Mouse (Mus musculus): ENCODE measurements at regions not wholly inside any gene's neighbourhood (a gene's known extent, or its start where the extent isn't known, plus 50 kb on each side); places are given as distances from the start of the nearest gene placed in this dataset.

GRCm38 (mm10) chr5:64461592-64461991, 305.5 kb downstream of the Tbc1d1 start:
- DNase-seq (ENCODE audit: low spot score in 2 of 2), result no peak

DNA sequence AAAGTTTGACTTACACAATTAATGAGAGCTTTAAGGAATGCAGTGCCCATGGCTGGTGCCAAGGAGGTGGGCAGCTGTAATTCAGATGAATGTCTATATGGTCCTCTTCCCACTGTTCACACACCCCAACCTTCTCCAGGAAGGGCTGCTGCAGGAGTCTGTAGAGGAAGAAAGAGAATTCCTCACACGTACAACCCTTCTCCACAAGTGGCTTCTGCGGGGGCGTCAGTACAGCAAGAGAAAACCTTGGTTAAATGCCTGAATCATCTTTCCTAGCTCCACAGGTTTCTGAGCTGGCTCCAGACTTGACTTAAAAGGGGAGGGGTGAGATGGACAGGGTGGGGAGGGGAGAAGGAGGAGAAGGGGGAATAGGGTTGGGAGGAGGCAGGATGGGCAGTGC, 306.3 kb downstream of the Tbc1d1 start:
- no peak for DNase-seq (ENCODE audit: low spot score in 2 of 2)

- DNase-seq (ENCODE audit: low spot score in 2 of 2), result no peak
Observed at GRCm38 (mm10) chr5:64463570-64463969, 307.5 kb downstream of the Tbc1d1 start.

DNA sequence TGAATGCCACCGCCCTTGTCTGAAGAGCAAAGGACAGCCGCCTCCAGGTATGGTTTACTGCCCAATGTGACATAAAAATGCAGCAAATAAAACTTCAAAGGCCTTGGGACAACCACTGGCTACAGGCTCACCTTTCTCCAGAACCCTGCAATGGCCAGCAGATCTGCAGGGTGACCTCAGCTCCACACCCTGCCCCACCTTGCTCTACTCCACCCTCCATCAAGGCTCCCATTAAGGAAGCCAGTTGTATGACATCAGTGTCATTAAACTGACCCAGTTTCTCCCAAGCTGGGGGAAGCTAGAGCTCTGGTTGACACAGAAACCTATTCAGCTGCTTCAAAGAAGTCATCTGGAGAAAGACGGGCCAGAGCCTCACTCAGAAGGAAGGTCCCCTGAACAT, 310.2 kb downstream of the Tbc1d1 start:
- no peak for DNase-seq (ENCODE audit: low spot score in 2 of 2)

GRCm38 (mm10) chr5:64467856-64468255, 311.8 kb downstream of the Tbc1d1 start:
- DNase-seq (ENCODE audit: low spot score in 2 of 2), result no peak

GRCm38 (mm10) chr5:64468307-64468706, 312.2 kb downstream of the Tbc1d1 start:
- DNase-seq (ENCODE audit: low spot score in 2 of 2), result no peak

DNA sequence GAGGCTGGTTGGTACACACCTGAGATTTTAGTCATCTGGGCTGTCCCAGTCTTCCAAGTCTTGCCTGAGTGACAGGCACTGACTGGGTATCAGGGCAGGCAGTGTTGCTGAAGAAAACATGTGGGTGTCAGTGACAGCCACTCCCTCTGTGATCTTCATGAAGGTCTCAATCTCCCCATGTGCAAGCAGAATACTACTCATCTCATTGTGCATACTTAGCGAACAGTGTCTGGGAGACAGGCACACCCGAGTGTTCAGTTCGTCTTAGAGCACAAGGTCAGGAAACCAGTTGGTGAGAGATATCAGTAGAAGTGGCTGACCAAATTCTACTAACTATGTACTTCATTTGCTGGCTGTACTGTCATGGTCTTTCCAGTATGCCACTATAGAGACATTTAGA, 315.9 kb downstream of the Tbc1d1 start:
- DNase-seq (ENCODE audit: low spot score in 2 of 2), result no peak

- no peak for DNase-seq (ENCODE audit: low spot score in 2 of 2)
Observed at GRCm38 (mm10) chr5:64472415-64472814, 316.3 kb downstream of the Tbc1d1 start.

GRCm38 (mm10) chr5:64474868-64475267, 318.8 kb downstream of the Tbc1d1 start:
- no peak for DNase-seq (ENCODE audit: low spot score in 2 of 2)

DNA sequence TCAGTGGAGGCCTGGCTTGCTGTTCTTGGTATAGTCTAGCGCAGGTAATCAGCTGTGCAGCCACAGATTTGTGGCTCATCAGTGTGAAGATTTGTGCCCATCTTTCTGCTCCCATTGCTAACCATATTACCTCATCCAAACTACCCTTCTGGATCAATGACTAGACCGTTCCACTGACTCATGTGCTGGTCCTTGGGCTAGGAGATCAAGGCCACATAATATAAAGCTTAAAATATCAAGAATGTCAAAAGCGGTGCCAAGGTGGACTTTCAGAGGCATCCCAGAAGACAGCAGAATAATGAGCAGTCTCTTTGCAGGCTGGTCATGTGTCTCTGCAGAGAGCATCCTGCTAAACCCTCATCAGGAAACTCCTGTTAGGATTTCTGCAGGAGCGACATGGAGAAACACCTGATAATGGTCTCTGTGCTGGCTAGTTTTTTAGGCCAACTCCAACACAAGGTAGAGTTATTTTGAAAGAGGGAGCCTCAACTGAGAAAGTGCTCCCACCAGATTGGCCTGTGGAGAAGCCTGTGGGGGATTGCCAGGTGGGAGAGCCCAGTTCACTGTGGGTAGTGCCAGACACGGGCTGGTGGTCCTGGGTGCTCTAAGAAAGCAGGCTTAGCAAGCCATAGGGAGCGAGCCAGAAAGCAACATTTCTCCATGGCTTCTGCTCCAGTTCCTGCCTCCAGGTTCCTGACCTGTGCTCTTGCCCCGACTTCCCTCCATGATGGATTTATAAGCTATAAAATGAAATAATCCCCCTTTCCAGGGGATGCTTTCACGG, 319.8 kb downstream of the Tbc1d1 start:
- no peak for DNase-seq (ENCODE audit: low spot score in 2 of 2)

- no peak for DNase-seq (ENCODE audit: low spot score in 2 of 2)
Observed at GRCm38 (mm10) chr5:64476641-64477369, 320.7 kb downstream of the Tbc1d1 start.

DNA sequence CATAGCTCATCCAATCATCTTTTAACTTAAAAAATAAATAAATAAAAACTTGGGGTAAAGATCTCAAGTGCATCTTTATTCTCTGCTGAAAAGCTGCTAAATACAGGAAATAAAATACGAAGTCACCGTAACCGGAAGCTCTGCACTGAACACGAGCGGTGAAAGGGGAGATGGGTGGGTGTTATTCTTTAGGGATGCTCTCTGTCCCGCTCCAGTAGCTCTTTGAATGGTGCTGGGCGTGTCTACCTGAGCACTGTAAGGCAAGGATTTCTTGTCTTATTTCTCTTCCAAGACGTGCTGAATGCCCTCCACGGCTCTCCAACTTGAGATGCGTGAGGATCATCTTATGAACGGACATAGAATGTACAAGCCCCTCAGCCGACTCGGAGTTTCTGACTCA, 322.0 kb downstream of the Tbc1d1 start:
- no peak for DNase-seq (ENCODE audit: low spot score in 2 of 2)

DNA sequence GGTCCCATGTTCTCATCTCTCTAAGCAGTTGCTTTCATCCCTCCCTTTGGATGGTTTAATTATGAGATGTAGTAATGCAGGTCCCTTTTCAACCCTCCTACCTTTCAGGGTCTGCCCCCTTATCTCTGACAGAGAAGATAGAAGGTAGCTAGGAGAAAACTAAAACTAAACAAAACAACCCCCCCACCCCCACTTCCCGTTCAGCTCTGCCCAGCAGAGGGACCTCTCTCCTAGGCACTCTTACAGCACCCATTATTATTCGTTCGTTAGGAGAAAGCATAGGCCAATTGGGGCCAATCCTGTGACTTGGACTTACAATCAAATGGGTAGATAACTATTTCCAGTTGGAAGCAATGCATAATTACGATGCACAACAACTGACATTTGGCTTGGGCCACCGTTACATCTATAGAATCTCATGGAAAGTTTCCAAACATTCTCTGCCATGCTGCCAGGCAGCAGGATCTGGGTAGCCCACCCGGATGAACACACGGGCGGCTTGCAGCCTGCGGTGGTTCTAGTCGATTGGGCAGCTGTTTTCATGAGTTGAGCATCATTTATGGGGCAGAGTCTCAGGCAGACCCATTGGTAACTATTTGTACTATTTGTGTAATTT, 322.6 kb downstream of the Tbc1d1 start:
- no peak for DNase-seq (ENCODE audit: low spot score in 2 of 2)

DNA sequence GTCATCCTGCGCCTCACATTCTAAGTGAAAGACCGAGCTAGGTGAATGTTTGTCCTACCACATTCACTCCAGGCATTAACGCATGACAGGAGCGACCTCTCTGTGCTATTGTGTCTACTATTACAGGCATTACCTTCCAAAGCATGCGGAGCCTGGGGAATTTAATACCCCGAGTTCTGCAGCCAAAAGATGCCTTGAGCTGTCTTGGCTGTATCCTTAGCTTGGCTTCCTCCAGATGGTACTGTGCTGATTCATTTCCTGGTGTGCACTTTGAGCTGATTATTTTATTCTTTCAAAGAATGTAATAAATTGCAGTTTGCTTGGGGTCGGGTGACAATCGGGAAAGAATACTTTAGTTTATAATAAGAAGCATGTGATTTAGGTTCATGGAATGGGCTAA, 323.2 kb downstream of the Tbc1d1 start:
- no peak for DNase-seq (ENCODE audit: low spot score in 2 of 2)

DNA sequence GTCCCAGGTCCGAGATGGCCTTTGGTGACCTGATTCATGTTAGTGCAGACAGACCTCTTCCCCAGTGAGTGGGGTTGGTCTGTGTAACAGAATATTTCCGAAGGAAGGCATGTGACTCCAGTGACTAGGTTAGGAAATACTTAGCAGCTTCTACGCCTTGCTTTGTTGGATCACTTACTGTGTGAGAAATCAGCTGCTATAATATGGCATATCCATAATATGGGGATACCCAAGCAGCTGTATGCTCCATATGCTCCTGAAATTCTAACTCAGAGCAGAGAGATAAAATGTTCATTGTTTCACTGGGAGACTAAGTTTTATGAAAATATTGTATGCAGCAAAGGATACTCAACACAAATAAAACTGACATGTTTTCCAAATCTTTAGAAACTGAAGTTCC, 318.1 kb upstream of the Klf3 start:
- DNase-seq (ENCODE audit: low spot score in 2 of 2), result no peak

- DNase-seq (ENCODE audit: low spot score in 2 of 2), result no peak
Observed at GRCm38 (mm10) chr5:64485856-64486255, 317.3 kb upstream of the Klf3 start.

DNA sequence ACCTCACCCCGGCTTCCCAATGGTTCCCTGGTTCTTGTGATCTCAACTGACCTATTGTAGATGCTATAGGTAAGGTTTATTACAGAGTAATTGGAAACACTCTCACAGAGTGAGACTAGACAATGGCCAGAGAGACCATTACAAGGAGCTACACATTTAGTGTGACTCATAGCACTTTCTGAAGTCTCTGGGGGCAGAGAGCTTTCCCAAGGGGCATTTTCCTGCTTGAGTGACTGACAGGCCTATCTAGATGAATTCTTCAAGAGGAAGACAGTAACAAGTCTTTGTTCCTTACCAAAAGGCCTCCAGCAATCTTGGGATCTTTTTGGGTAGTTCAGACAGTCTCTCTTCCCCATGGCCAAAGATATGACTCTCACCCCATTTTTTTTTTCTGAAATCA, 316.4 kb upstream of the Klf3 start:
- DNase-seq (ENCODE audit: low spot score in 2 of 2), result no peak

GRCm38 (mm10) chr5:64487698-64488398, 315.3 kb upstream of the Klf3 start:
- DNase-seq (ENCODE audit: low spot score in 2 of 2), result no peak

- no peak for DNase-seq (ENCODE audit: low spot score in 2 of 2)
Observed at GRCm38 (mm10) chr5:64489656-64490444, 313.3 kb upstream of the Klf3 start.

GRCm38 (mm10) chr5:64490445-64490950, 312.7 kb upstream of the Klf3 start:
- no peak for DNase-seq (ENCODE audit: low spot score in 2 of 2)

GRCm38 (mm10) chr5:64494429-64494828, 308.8 kb upstream of the Klf3 start:
- no peak for DNase-seq (ENCODE audit: low spot score in 2 of 2)
